Mouse (Mus musculus) E14TG2a.4 (cell line): ENCODE measurements at regions not wholly inside any gene's neighbourhood (a gene's known extent, or its start where the extent isn't known, plus 50 kb on each side); places are given as distances from the start of the nearest gene placed in this dataset.

Experiments
- CTCF ChIP-seq: conservative IDR thresholded peaks from 2 replicates; pipeline ENCODE4 v1.5.1; 2014; ENCODE audit warnings: low read length
- POU5F1 ChIP-seq: IDR thresholded peaks from 2 replicates; pipeline ENCODE4 v1.6.1; 2014; ENCODE audit warnings: low read length, borderline replicate concordance

DNA sequence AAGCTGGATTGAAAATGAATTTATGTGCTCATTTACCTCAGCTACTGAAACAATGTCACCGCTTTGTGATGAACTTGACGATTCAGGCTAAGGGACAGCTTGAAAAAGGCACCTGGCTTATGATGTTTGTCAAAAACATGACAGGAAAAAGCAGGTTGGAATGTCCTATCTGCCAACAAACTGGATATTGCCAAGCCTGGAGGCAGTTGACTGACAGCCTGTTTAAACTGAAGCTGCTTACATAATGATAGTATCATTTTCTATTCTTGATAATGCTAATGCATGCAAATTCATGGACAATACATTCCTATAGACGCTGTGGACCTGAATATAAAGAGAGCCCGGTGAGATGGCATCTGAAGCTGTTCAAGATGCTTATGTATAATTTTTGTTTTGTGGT lies 69.8 kb downstream of the Thnsl1 start:
- TF ChIP-seq CTCF, result no peak
- TF ChIP-seq POU5F1, result no peak
